Mouse (Mus musculus) ES-E14 (cell line): ENCODE results near the gene Wdr46.

Experiments used
- CHD2 ChIP-seq: IDR thresholded peaks from 2 replicates; pipeline ENCODE4 v1.6.1; 2014; ENCODE audit warnings: mild to moderate bottlenecking, low read depth, low read length, inconsistent platforms
- HCFC1 ChIP-seq: IDR thresholded peaks from 2 replicates; pipeline ENCODE4 v1.6.1; 2012; ENCODE audit warnings: low read length, inconsistent platforms, borderline replicate concordance; ENCODE audit not compliant: insufficient read depth

- TF ChIP-seq HCFC1 (no peak), CHD2 (no peak)
These were observed 25.5 kb upstream of the Wdr46 start for GRCm38 (mm10) chr17:33914969-33915391.
